Mouse (Mus musculus) liver, embryonic 15.5 days (tissue): ENCODE measurements around the gene Mfsd7a. TPM values are rescaled to one million over a fixed set of nuclear protein-coding genes. Genes with fewer than 3 reads are reported as not detected.

ENCODE experiments used
- polyA plus RNA-seq: library from polyadenylated mRNA; unstranded; fragments of >200 nt; fragmentation: Nextera tagmentation; extraction: Ambion mirVana; gene quantifications from 2 replicates; pipeline ENCODE4 v1.2.1, GENCODE M21; 2015

The Mfsd7a gene
- polyA plus RNA-seq, 1 experiment from 2014 or later = 0.16 TPM

Other genes with a start within 250 kb of the Mfsd7a start
- 25.0 and 25.6 TPM in 2 replicates for gene Dr1, start 180.0 kb downstream of the Mfsd7a start, polyA plus RNA-seq
- gene Pigg, start 136.3 kb downstream of the Mfsd7a start, polyA plus RNA-seq = 3.1 TPM in 2 replicates
- gene Gm42517, start 81.0 kb downstream of the Mfsd7a start, polyA plus RNA-seq = 0.06 TPM in 1 of 2 replicates, not detected in the other
- gene Pde6b, start 60.5 kb downstream of the Mfsd7a start, polyA plus RNA-seq = 0.12 TPM in 1 of 2 replicates, not detected in the other
- 155 and 216 TPM in 2 replicates for gene Atp5k, start 14.4 kb downstream of the Mfsd7a start, polyA plus RNA-seq
- 5.3 and 5.8 TPM in 2 replicates for gene Pcgf3, start 12.3 kb upstream of the Mfsd7a start, polyA plus RNA-seq
- gene Cplx1, start 101.1 kb upstream of the Mfsd7a start, polyA plus RNA-seq = 0.08 TPM in 1 of 2 replicates, not detected in the other
- gene Gak, start 180.9 kb upstream of the Mfsd7a start, polyA plus RNA-seq = 26.6 and 26.8 TPM in 2 replicates
- gene Tmem175, start 180.9 kb upstream of the Mfsd7a start, polyA plus RNA-seq = 10.5 and 11.9 TPM in 2 replicates
- 4.2 and 5.8 TPM in 2 replicates for gene Idua, start 211.4 kb upstream of the Mfsd7a start, polyA plus RNA-seq
- 2.7 and 3.1 TPM in 2 replicates for gene Dgkq, start 220.8 kb upstream of the Mfsd7a start, polyA plus RNA-seq
- gene Slc26a1, start 226.7 kb upstream of the Mfsd7a start, polyA plus RNA-seq = 18.6 and 22.2 TPM in 2 replicates
- gene Fgfrl1, start 243.5 kb upstream of the Mfsd7a start, polyA plus RNA-seq = 9.2 and 9.6 TPM in 2 replicates